ENCODE assay signal across 8 mouse cellular contexts in the genomic region with DNA sequence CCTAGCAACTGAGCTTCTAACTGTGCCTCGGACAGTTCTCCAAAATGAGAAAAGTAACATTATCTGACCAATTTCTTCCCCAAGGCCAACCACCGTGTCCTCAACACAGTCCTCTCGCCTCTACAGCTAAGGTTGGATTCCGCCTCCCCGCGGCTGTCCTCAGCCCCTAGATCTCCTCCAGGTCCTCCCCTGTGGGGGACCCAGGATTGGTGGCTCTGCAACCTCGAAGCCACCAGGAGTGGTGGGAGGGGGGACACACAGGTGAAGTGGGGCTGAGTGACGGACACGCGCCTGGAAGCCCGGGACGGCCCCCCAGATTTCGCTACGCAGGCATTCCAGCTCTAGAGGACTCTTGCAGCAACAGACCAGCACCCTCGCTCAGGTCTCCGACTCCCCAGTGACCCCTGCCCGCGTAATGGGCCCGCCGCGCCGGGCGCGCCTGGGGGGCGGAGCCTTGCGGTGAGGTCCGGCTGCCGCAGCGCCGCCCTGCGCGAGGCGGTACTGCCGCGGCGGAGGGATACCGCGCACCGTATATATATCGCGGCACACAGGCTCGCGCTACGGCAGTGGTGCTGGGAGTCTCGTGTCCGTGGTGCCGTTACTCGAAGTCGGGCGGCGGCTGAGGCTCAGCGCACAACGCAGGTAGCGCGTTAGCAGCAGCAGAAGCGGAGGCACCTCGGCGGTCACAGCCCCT. TPM values are rescaled to one million over a fixed set of nuclear protein-coding genes. Genes with fewer than 3 reads are reported as not detected.
A peak's percentile ranks its signal among the peaks of the same experiment; 100 is the strongest.
DNase-seq lines count a peak whose midpoint lies in the region; ATAC-seq lines count a peak whose summit lies in the region.

A gene (plus strand): TSS at position 469 of the 694 bp plus-strand sequence.

- ATAC-seq in megakaryocyte-erythroid progenitor cell, adult 5-6 weeks (replicated peaks; ENCODE audit: low FRiP score, low TSS enrichment, poor library complexity, severe bottlenecking) = peak; percentile 73

- intact Hi-C loops in gastrocnemius, postnatal 14 days (cut with DNase I; ENCODE audit: low total_unique reads) = no loop called here
- intact Hi-C loops in left cerebral cortex, postnatal 14 days (cut with DNase I) = loop anchor here (1.0 kb wide), 1 partner anchor 31 kb away; no protein-coding TSS in a partner anchor

- DNase-seq in adrenal gland, adult 18-20 months (ENCODE audit: low spot score in 2 of 2) = peak; percentile 98 to 99
- DNase-seq in embryo, embryonic 10.5 days (ENCODE audit: low spot score) = peak; percentile 93
- peak; percentile 94 for DNase-seq in gastrocnemius, postnatal 14 days
- peak; percentile 95 for DNase-seq in induced T-regulatory cell, adult 2 months (ENCODE audit: low read depth)
- DNase-seq in left cerebral cortex, postnatal 14 days (ENCODE audit: low spot score in 2 of 2) = peak; percentile 91 to 96
- peak; percentile 97 for DNase-seq in right cerebral cortex, postnatal 14 days
- DNase-seq in urinary bladder, postnatal 25 days (ENCODE audit: low spot score) = peak; percentile 98

RNA-seq across cellular contexts. Expression of the gene that starts here (rescaled TPM):
- total RNA-seq in adrenal gland, adult 18-20 months (2021) = 100 to 1,000 TPM; 397 to 428 TPM
- total RNA-seq in gastrocnemius, postnatal 14 days (2021) = 100 to 1,000 TPM; 380 to 427 TPM
- total RNA-seq in left cerebral cortex, postnatal 14 days (2021) = 1,000 to 10,000 TPM; 2,240 to 2,371 TPM
- total RNA-seq in megakaryocyte-erythroid progenitor cell, adult 5-6 weeks (2014; fragmentation: Nextera tagmentation) = 102 and 137 TPM in 2 replicates
- total RNA-seq in megakaryocyte-erythroid progenitor cell, adult 5-6 weeks (2017) = 509 and 519 TPM in 2 replicates

Comparison
In these comparisons a context has a peak if more than half of its experiments do, and no peak if none do; other contexts are left out.
1. Peak in every context shown above with its lines: DNase-seq and ATAC-seq.
2. RNA of the gene that starts here (total RNA-seq): 2,240 to 2,371 TPM in left cerebral cortex, postnatal 14 days; 102 to 519 TPM in megakaryocyte-erythroid progenitor cell, adult 5-6 weeks, 397 to 428 TPM in adrenal gland, adult 18-20 months and 380 to 427 TPM in gastrocnemius, postnatal 14 days; every median in the first group is over 4 times any median in the second.